Mouse (Mus musculus) forebrain, postnatal 0 days (tissue): ENCODE measurements around the gene Gm37240. TPM values are rescaled to one million over a fixed set of nuclear protein-coding genes. Genes with fewer than 3 reads are reported as not detected.

Source experiments
- ATAC-seq: fragments of 200-750 bp; cut with Nextera tagmentation; 2 replicates; pipeline ENCODE4 v1.8.0; 2017; ENCODE audit warnings: mild to moderate bottlenecking, moderate library complexity
- DNase-seq: peaks from one replicate; pipeline ENCODE4 v3.0.0-alpha.2; 2015
- H3K27ac ChIP-seq: fragments of 300-500 bp; sonication (generic); 2 replicates; pipeline ENCODE4 v1.5.1; 2014; ENCODE audit warnings: low read depth, mild to moderate bottlenecking, antibody characterized with exemption, low read length, moderate library complexity, mixed read lengths
- H3K27me3 ChIP-seq: fragments of 300-500 bp; sonication (generic); 2 replicates; pipeline ENCODE4 v1.6.1; 2014; ENCODE audit warnings: mild to moderate bottlenecking, low read length, mixed read lengths; ENCODE audit not compliant: insufficient read depth
- H3K36me3 ChIP-seq: fragments of 300-500 bp; sonication (generic); 2 replicates; pipeline ENCODE4 v1.6.1; 2014; ENCODE audit warnings: mild to moderate bottlenecking, moderate library complexity; ENCODE audit not compliant: insufficient read depth
- H3K4me1 ChIP-seq: fragments of 300-500 bp; sonication (generic); 2 replicates; pipeline ENCODE4 v1.6.1; 2014; ENCODE audit warnings: antibody characterized with exemption; ENCODE audit not compliant: insufficient read depth
- H3K4me2 ChIP-seq: fragments of 300-500 bp; sonication (generic); 2 replicates; pipeline ENCODE4 v1.6.1; 2014; ENCODE audit warnings: low read depth, mild to moderate bottlenecking, moderate library complexity
- H3K4me3 ChIP-seq: fragments of 300-500 bp; sonication (generic); 2 replicates; pipeline ENCODE4 v1.5.1; 2014; ENCODE audit warnings: low read depth, low read length, mixed read lengths
- H3K9ac ChIP-seq: fragments of 300-500 bp; sonication (generic); 2 replicates; pipeline ENCODE4 v1.6.1; 2014; ENCODE audit warnings: mild to moderate bottlenecking
- H3K9me3 ChIP-seq: fragments of 300-500 bp; sonication (generic); 2 replicates; pipeline ENCODE4 v1.6.1; 2016; ENCODE audit warnings: low read length
- CTCF ChIP-seq: sonication (generic); IDR thresholded peaks from 2 replicates; pipeline ENCODE4 v1.5.1; 2016; ENCODE audit warnings: antibody characterized with exemption, control low read depth, low read depth
- WGBS: fragments of 180-500 bp; shearing (Covaris S2); extraction: QIAGEN DNeasy Blood & Tissue Kit; methylation state at CpG from one replicate; pipeline ENCODE4 v1.1.7; 2014; 5-methylcytosine and 5-hydroxymethylcytosine counted together
- polyA plus RNA-seq: library from polyadenylated mRNA; unstranded; fragments of >200 nt; fragmentation: Nextera tagmentation; extraction: Ambion mirVana; gene quantifications from 2 replicates; pipeline ENCODE4 v1.2.1, GENCODE M21; 2015
- total RNA-seq: library from RNA; depleted of rRNA; stranded (reverse); fragments of >200 nt; gene quantifications from 2 replicates; pipeline ENCODE4 v1.2.3, GENCODE M21; 2014

Gene Gm37240
- total and polyA plus RNA-seq, 2 experiments from 2014 or later, result 0.67 to 1.2 TPM

- no peaks in the 10 kb centered on the region for H3K27me3 ChIP-seq
- no peak overlapping the region for H3K4me2 ChIP-seq
- no peak overlapping the region for H3K4me3 ChIP-seq
- ATAC-seq (no peak), DNase-seq (no peak)
- no peaks in the 10 kb centered on the region for H3K9me3 ChIP-seq
- WGBS, result 81% methylated on average over 2 of the region's 2 CpGs
- no peak overlapping the region for H3K9ac ChIP-seq
- H3K36me3 ChIP-seq, result no peaks in the 10 kb centered on the region
- no peak for TF ChIP-seq CTCF
- peak overlapping the region; percentile 36; the same call in 1 of the 2 replicates for H3K27ac ChIP-seq
- 0 out of 2 replicates have a peak, but pooled peaks cover 5% of the 10 kb centered on the region for H3K4me1 ChIP-seq
Observed at GRCm38 (mm10) chr3:85633733-85634132, 253.6 kb downstream of the Gm37240 start.

GRCm38 (mm10) chr3:85629895-85630510 is 257.3 kb downstream of the Gm37240 start:
- WGBS, result 90% methylated on average over 4 of the region's 4 CpGs
- no peak overlapping the region for H3K4me3 ChIP-seq
- H3K9me3 ChIP-seq, result no peaks in the 10 kb centered on the region
- ATAC-seq (no peak), DNase-seq (no peak)
- no peak overlapping the region for H3K4me2 ChIP-seq
- TF ChIP-seq CTCF, result no peak
- no peak overlapping the region for H3K9ac ChIP-seq
- H3K27me3 ChIP-seq, result no peaks in the 10 kb centered on the region
- 0 out of 2 replicates have a peak, but pooled peaks cover 5% of the 10 kb centered on the region for H3K4me1 ChIP-seq
- no peak overlapping the region for H3K27ac ChIP-seq
- no peaks in the 10 kb centered on the region for H3K36me3 ChIP-seq

GRCm38 (mm10) chr3:85619751-85620150 is 267.6 kb downstream of the Gm37240 start:
- Histone ChIP-seq H3K9me3 (no peaks in the 10 kb centered on the region), H3K36me3 (no peaks in the 10 kb centered on the region; the same call in 1 of the 2 replicates), H3K27ac (no peak overlapping the region), H3K9ac (no peak overlapping the region), H3K4me3 (no peak overlapping the region), H3K4me2 (no peak overlapping the region), H3K4me1 (no peaks in the 10 kb centered on the region), H3K27me3 (no peaks in the 10 kb centered on the region)
- ATAC-seq (no peak), DNase-seq (no peak)
- WGBS, result 98% methylated on average over 1 of the region's 1 CpGs
- no peak for TF ChIP-seq CTCF

- ATAC-seq (no peak), DNase-seq (no peak)
- 84% methylated on average over 5 of the region's 5 CpGs for WGBS
- Histone ChIP-seq H3K27ac (no peak overlapping the region), H3K36me3 (no peaks in the 10 kb centered on the region; the same call in 1 of the 2 replicates), H3K9me3 (no peaks in the 10 kb centered on the region), H3K4me1 (no peaks in the 10 kb centered on the region), H3K27me3 (no peaks in the 10 kb centered on the region), H3K4me3 (no peak overlapping the region), H3K9ac (no peak overlapping the region), H3K4me2 (no peak overlapping the region)
- TF ChIP-seq CTCF, result no peak
Observed at GRCm38 (mm10) chr3:85619345-85619744, 268.0 kb downstream of the Gm37240 start.

- DNase-seq (no peak), ATAC-seq (no peak)
- Histone ChIP-seq H3K4me1 (no peaks in the 10 kb centered on the region), H3K4me3 (no peak overlapping the region), H3K27ac (no peak overlapping the region), H3K36me3 (no peaks in the 10 kb centered on the region; the same call in 1 of the 2 replicates), H3K9ac (no peak overlapping the region), H3K4me2 (no peak overlapping the region), H3K27me3 (no peaks in the 10 kb centered on the region), H3K9me3 (no peaks in the 10 kb centered on the region)
- 74% methylated on average over 6 of the region's 6 CpGs for WGBS
- TF ChIP-seq CTCF, result peak; percentile 30; the same call in 1 of the 2 replicates
Observed at GRCm38 (mm10) chr3:85618885-85619284, 268.4 kb downstream of the Gm37240 start.

- 100% methylated on average over 1 of the region's 1 CpGs for WGBS
- ATAC-seq (no peak), DNase-seq (no peak)
- no peaks in the 10 kb centered on the region; the same call in 1 of the 2 replicates for H3K36me3 ChIP-seq
- no peak overlapping the region for H3K4me2 ChIP-seq
- H3K27ac ChIP-seq, result no peak overlapping the region
- H3K4me3 ChIP-seq, result no peak overlapping the region
- H3K9me3 ChIP-seq, result no peaks in the 10 kb centered on the region
- no peaks in the 10 kb centered on the region for H3K27me3 ChIP-seq
- no peak overlapping the region for H3K9ac ChIP-seq
- no peak for TF ChIP-seq CTCF
- H3K4me1 ChIP-seq, result no peaks in the 10 kb centered on the region
Observed at GRCm38 (mm10) chr3:85616389-85616788, 270.9 kb downstream of the Gm37240 start.

- no peak overlapping the region for H3K4me3 ChIP-seq
- H3K27me3 ChIP-seq, result no peaks in the 10 kb centered on the region
- H3K36me3 ChIP-seq, result 0 out of 2 replicates have a peak, but pooled peaks cover 3% of the 10 kb centered on the region
- H3K4me2 ChIP-seq, result no peak overlapping the region
- no peak for DNase-seq
- H3K4me1 ChIP-seq, result no peaks in the 10 kb centered on the region
- H3K27ac ChIP-seq, result no peak overlapping the region
- no peak overlapping the region for H3K9ac ChIP-seq
- no peak for ATAC-seq
- TF ChIP-seq CTCF, result no peak
- H3K9me3 ChIP-seq, result no peaks in the 10 kb centered on the region
- WGBS, result 94% methylated on average over 2 of the region's 2 CpGs
Observed at GRCm38 (mm10) chr3:85607753-85608152, 279.6 kb downstream of the Gm37240 start.
